Mouse (Mus musculus) inflammation-experienced regulatory T-cells, adult 16 weeks (primary cell): ENCODE measurements around the gene Lpcat3. TPM values are rescaled to one million over a fixed set of nuclear protein-coding genes. Genes with fewer than 3 reads are reported as not detected.

Experiments
- polyA plus RNA-seq: library from polyadenylated mRNA; unstranded; fragments of 100-300 nt; shearing (Covaris generic); gene quantifications from one replicate; pipeline ENCODE4 v1.2.1, GENCODE M21; 2017

Gene Lpcat3
- 56.7 TPM for polyA plus RNA-seq

DNA sequence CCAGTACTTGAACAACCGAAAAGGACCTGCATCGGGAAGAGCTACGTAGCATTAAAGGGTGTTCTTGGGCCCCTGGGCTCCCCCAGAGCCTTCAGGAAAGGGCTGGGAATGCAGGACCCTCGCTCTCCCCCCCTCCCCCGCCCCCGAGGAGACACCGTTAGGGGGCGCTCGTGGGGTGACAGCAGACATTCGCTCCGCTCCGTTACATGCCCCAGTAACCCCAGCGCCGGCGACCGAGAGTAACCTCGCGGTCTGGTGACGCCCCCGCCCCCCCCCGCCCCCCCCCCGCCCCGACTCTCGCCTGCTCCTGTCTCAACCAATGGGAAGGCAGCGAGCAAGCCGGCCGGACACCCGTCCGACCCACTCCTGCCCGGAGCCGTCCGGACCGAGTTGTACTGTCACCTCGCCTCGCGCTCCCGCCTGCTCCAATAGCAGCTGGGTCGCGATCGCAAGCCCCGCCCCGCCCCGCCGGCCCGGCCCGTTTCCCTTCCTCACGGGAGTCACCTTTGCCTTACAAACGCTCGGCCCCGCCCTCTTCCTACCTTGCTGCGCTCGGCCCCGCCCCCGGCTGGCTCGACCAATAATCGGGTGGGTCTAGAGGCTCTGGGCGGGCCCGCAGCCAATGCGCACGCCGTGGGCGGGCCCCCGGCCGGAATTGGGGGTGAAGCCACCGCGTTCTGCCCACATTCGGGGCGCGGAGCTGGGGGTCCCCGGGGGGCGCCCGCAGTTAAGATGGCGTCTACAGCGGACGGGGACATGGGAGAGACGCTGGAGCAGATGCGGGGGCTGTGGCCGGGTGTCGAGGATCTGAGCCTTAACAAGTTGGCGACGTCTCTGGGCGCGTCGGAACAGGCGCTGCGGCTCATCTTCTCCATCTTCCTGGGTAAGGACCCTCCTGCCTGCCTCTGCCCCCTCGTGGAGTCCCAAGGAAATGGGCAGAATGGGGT is at the start of gene Lpcat3:
Lpcat3 (plus strand) TSS at position 551 of the 947 bp plus-strand sequence.

DNA sequence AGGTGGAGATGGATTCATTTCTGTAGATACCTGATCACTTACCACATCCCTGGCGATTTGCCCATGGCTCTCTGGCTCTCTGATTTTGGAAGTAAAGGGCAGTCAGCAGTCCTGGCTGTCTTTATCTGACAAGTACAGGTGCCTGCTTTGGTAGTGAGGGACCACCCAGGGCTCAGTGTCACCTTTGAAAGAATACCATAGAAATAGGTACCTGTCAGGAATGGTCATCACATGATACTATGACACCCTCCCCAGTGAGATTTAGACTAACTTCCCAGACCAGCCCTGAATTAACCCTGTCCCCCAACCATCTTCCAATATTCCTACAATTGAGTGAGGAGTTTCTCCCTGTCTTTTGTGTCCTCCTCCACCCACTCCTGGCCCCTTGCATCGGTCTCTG is 26.8 kb upstream of the Lpcat3 start, which contains the start of gene C1s2:
C1s2 (minus strand) TSS at position 101 of the 400 bp plus-strand sequence.

DNA sequence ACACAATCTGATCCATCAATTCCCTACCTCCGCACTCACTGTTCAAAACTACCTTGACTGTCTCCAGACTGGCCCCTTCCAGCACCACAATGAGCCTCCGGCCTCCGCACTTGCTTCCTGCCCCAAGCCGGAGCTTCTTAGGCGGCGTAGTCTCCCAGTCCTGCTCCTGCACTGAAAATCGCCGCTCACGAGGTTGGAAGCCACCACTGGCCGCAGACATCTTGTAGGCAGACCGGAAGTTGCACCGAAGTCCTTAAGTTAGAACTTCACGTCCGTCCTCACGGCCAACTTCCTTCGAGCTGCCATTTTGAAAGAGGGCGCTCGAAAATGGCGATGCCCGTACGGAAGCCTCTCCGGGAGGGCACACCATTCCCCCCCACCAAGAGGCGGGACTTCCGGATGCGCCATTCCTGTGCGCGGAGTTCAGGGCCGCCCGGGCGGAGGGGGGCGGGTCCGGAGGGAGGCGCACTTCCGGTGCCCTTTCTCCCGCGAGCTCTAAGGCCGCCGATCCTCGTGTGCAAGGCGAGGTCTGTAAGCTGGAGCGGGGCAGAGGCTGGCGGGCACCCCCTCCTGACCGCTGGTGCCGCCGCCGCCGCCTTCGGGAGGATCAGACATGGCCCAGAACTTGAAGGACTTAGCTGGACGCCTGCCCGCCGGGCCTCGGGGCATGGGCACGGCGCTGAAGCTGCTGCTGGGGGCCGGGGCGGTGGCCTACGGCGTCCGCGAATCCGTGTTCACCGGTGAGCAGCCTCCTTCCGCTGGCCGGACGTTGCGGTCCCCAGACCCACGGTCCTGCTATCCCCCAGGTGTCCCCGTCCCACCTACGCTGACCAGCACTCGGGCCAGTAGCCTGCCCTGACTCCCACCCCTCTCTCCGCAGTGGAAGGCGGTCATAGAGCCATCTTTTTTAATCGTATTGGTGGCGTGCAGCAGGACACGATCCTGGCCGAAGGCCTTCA is 49.3 kb downstream of the Lpcat3 start, which contains the start of the genes Emg1 and Phb2:
Emg1 (minus strand) TSS at position 355 of the 959 bp plus-strand sequence.
Phb2 (plus strand) TSS at position 513 of the 959 bp plus-strand sequence.

DNA sequence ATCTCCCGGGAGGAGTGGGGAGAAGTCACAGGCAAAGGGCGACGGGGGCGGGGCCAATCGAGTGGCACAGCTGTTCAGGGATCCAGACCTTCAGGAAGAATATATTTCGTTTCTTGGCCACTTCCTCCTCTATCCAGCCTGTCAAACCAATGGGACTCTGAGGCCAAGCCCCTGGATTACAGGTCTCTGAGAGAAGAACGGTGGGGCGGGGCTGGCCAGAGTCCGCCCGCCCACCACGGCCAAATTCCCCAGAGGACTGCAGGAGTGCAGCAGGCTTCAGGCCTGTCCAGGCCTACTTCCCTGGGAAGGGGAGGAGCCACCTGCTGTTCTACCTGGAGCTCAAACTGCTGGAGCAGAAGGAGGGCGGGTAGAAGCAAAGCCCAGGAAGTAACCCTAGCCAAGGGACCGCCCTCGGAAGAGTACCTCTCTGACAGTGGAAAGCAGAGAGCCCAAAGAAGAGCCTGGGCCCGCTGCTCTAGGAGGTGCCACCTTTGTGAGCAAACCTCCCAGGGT is 75.7 kb downstream of the Lpcat3 start, which contains the start of gene Ptpn6:
Ptpn6 (minus strand) TSS at position 204 of the 513 bp plus-strand sequence.

DNA sequence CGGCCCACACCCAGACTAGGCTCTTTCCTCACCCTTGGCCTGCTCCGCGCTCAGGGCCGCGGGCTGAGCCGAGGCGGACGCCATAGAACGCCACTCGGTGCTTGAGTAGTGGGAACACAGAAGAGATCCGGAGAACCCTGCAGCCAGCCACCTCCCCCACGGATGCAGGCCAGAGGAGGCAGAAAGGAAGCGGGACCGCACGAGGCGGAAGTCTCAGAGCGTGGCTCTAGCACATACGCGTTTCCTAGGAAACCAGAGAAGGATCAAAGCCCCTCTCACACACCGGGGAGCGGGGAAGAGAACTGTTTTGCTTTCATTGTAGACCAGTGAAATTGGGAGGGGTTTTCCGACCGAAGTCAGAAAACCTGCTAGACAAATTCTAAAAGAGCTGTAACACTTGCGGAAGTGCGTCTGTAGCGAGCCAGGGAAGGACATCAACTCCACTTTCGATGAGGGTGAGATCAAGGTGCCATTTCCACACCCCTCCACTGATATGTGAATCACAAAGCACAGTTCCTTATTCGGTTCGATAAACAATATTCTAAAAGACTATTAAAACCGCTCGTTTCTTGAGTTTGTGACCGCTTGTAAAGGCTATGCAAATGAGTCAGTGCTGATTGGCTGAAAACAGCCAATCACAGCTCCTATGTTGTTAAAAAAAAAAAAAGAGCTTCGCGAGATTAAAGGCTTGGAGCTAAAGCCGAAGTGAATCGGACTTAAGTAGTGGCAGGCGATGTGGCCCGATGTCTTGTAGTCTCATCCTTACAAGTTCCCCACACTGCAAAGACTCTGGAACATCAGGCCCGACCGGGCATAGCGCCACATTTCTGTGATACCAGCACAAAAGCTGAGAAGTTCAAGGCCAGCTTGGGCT is 78.3 kb downstream of the Lpcat3 start, which contains the start of gene Grcc10:
Grcc10 (minus strand) TSS at position 487 of the 874 bp plus-strand sequence.

Other genes starting within 250 kb of the Lpcat3 start
- gene Pex5, start 248.0 kb upstream of the Lpcat3 start, polyA plus RNA-seq = 43.7 TPM
- gene Clstn3, start 198.2 kb upstream of the Lpcat3 start, polyA plus RNA-seq = 0.28 TPM
- not detected for gene C1rl, start 169.9 kb upstream of the Lpcat3 start, polyA plus RNA-seq
- gene C1ra, start 150.6 kb upstream of the Lpcat3 start, polyA plus RNA-seq = 0.45 TPM
- gene C1s1, start 120.7 kb upstream of the Lpcat3 start, polyA plus RNA-seq = not detected
- gene C1rb, start 92.7 kb upstream of the Lpcat3 start, polyA plus RNA-seq = not detected
- not detected for gene C1s2, start 26.9 kb upstream of the Lpcat3 start, polyA plus RNA-seq
- 306 TPM for gene Emg1, start 49.2 kb downstream of the Lpcat3 start, polyA plus RNA-seq
- gene Phb2, start 49.3 kb downstream of the Lpcat3 start, polyA plus RNA-seq = 205 TPM
- 376 TPM for gene Ptpn6, start 75.7 kb downstream of the Lpcat3 start, polyA plus RNA-seq
- 525 TPM for gene Grcc10, start 78.3 kb downstream of the Lpcat3 start, polyA plus RNA-seq
- gene Gm45234, start 93.0 kb downstream of the Lpcat3 start, polyA plus RNA-seq = not detected
- 2.9 TPM for gene Atn1, start 93.5 kb downstream of the Lpcat3 start, polyA plus RNA-seq
- gene Eno2, start 106.6 kb downstream of the Lpcat3 start, polyA plus RNA-seq = 8.5 TPM
- 2.4 TPM for gene Lrrc23, start 116.7 kb downstream of the Lpcat3 start, polyA plus RNA-seq
- 8.8 TPM for gene Spsb2, start 145.6 kb downstream of the Lpcat3 start, polyA plus RNA-seq
- 134 TPM for gene Tpi1, start 151.3 kb downstream of the Lpcat3 start, polyA plus RNA-seq
- 143 TPM for gene Usp5, start 166.5 kb downstream of the Lpcat3 start, polyA plus RNA-seq
- gene Cdca3, start 166.5 kb downstream of the Lpcat3 start, polyA plus RNA-seq = 8.5 TPM
- not detected for gene Gnb3, start 177.2 kb downstream of the Lpcat3 start, polyA plus RNA-seq
- gene P3h3, start 194.7 kb downstream of the Lpcat3 start, polyA plus RNA-seq = not detected
- gene Gpr162, start 201.0 kb downstream of the Lpcat3 start, polyA plus RNA-seq = 0.39 TPM
- 304 TPM for gene Cd4, start 225.2 kb downstream of the Lpcat3 start, polyA plus RNA-seq
- gene Lag3, start 248.7 kb downstream of the Lpcat3 start, polyA plus RNA-seq = 5.8 TPM